Mouse (Mus musculus): Measurements from ENCODE around the gene Zfp366. TPM values are rescaled to one million over a fixed set of nuclear protein-coding genes. Genes with fewer than 3 reads are reported as not detected.

Zfp366 gene
- polyA plus RNA-seq (2015; fragmentation: Nextera tagmentation; extraction: Ambion mirVana): 0.98 and 1.2 TPM in 2 replicates

- H3K27me3 ChIP-seq (ENCODE audit: insufficient read depth, low read length): no peaks in the 10 kb centered on the region
- H3K4me1 ChIP-seq (replicated peaks; ENCODE audit: insufficient read depth, low read length): peaks cover 9% of the 10 kb centered on the region; the same call in 1 of the 2 replicates
- 33% methylated on average over 11 of the region's 11 CpGs for WGBS
- peak within 1 kb of the TSS; percentile 37; the same call in 1 of the 2 replicates for H3K9ac ChIP-seq (ENCODE audit: low read depth, low read length)
- peak; percentile 54 for DNase-seq (ENCODE audit: low spot score)
- H3K9me3 ChIP-seq (replicated peaks; ENCODE audit: low read length): no peaks in the 10 kb centered on the region
- TF ChIP-seq CTCF (IDR thresholded peaks at IDR 0.05; ENCODE audit: low read depth): no peak; the same call in 1 of the 2 replicates
- H3K27ac ChIP-seq: peak within 1 kb of the TSS; percentile 20; the same call in 1 of the 2 replicates
- H3K4me3 ChIP-seq (replicated peaks; ENCODE audit: low read depth, low read length): peak within 1 kb of the TSS; percentile 19
- H3K4me2 ChIP-seq (ENCODE audit: low read length): peak within 1 kb of the TSS; percentile 44
- no peaks in the 10 kb centered on the region for H3K36me3 ChIP-seq (ENCODE audit: insufficient read depth, low read length)
- ATAC-seq (replicated peaks; ENCODE audit: low FRiP score, low read depth): no peak
Measured at GRCm38 (mm10) chr13:99184155-99184886, at the start of gene Zfp366. Gene Zfp366, plus strand, starts transcription at chr13:99184823.

- no peak for TF ChIP-seq CTCF (IDR thresholded peaks at IDR 0.05; ENCODE audit: low read depth)
- DNase-seq (ENCODE audit: low spot score): no peak
- H3K9me3 ChIP-seq (replicated peaks; ENCODE audit: low read length): no peaks in the 10 kb centered on the region
- H3K4me3 ChIP-seq (replicated peaks; ENCODE audit: low read depth, low read length): no peak overlapping the region
- no peak overlapping the region for H3K4me2 ChIP-seq (ENCODE audit: low read length)
- H3K27ac ChIP-seq: no peak overlapping the region
- ATAC-seq (replicated peaks; ENCODE audit: low FRiP score, low read depth): no peak
- H3K9ac ChIP-seq (ENCODE audit: low read depth, low read length): no peak overlapping the region
- H3K4me1 ChIP-seq (replicated peaks; ENCODE audit: insufficient read depth, low read length): no peaks in the 10 kb centered on the region
- WGBS: 76% methylated on average over 12 of the region's 12 CpGs
- no peaks in the 10 kb centered on the region for H3K36me3 ChIP-seq (ENCODE audit: insufficient read depth, low read length)
- no peaks in the 10 kb centered on the region for H3K27me3 ChIP-seq (ENCODE audit: insufficient read depth, low read length)
Measured at GRCm38 (mm10) chr13:99138351-99139255, 46.0 kb upstream of the Zfp366 start.

- Histone ChIP-seq H3K4me3 (replicated peaks; ENCODE audit: low read depth, low read length) (no peak overlapping the region), H3K4me2 (ENCODE audit: low read length) (no peak overlapping the region), H3K9me3 (replicated peaks; ENCODE audit: low read length) (no peaks in the 10 kb centered on the region), H3K27ac (no peak overlapping the region), H3K4me1 (replicated peaks; ENCODE audit: insufficient read depth, low read length) (no peaks in the 10 kb centered on the region), H3K9ac (ENCODE audit: low read depth, low read length) (no peak overlapping the region), H3K27me3 (ENCODE audit: insufficient read depth, low read length) (no peaks in the 10 kb centered on the region), H3K36me3 (ENCODE audit: insufficient read depth, low read length) (no peaks in the 10 kb centered on the region)
- no peak for ATAC-seq (replicated peaks; ENCODE audit: low FRiP score, low read depth)
- DNase-seq (ENCODE audit: low spot score): no peak
- no peak for TF ChIP-seq CTCF (IDR thresholded peaks at IDR 0.05; ENCODE audit: low read depth)
- WGBS: 43% methylated on average over 13 of the region's 13 CpGs
Measured at GRCm38 (mm10) chr13:99146355-99146871, 38.2 kb upstream of the Zfp366 start.

GRCm38 (mm10) chr13:99147645-99148111 lies 36.9 kb upstream of the Zfp366 start:
- Histone ChIP-seq H3K4me1 (replicated peaks; ENCODE audit: insufficient read depth, low read length) (peaks cover 4% of the 10 kb centered on the region; the same call in 1 of the 2 replicates), H3K36me3 (ENCODE audit: insufficient read depth, low read length) (no peaks in the 10 kb centered on the region), H3K27me3 (ENCODE audit: insufficient read depth, low read length) (no peaks in the 10 kb centered on the region), H3K27ac (no peak overlapping the region), H3K4me2 (ENCODE audit: low read length) (no peak overlapping the region), H3K9me3 (replicated peaks; ENCODE audit: low read length) (no peaks in the 10 kb centered on the region), H3K9ac (ENCODE audit: low read depth, low read length) (no peak overlapping the region), H3K4me3 (replicated peaks; ENCODE audit: low read depth, low read length) (no peak overlapping the region)
- no peak for DNase-seq (ENCODE audit: low spot score)
- ATAC-seq (replicated peaks; ENCODE audit: low FRiP score, low read depth): no peak
- TF ChIP-seq CTCF (IDR thresholded peaks at IDR 0.05; ENCODE audit: low read depth): no peak
- WGBS: 74% methylated on average over 6 of the region's 6 CpGs

- Histone ChIP-seq H3K36me3 (ENCODE audit: insufficient read depth, low read length) (no peaks in the 10 kb centered on the region), H3K4me2 (ENCODE audit: low read length) (no peak overlapping the region), H3K27me3 (ENCODE audit: insufficient read depth, low read length) (no peaks in the 10 kb centered on the region), H3K9ac (ENCODE audit: low read depth, low read length) (no peak overlapping the region), H3K4me1 (replicated peaks; ENCODE audit: insufficient read depth, low read length) (peaks cover 7% of the 10 kb centered on the region; the same call in 1 of the 2 replicates), H3K27ac (no peak overlapping the region), H3K4me3 (replicated peaks; ENCODE audit: low read depth, low read length) (no peak overlapping the region), H3K9me3 (replicated peaks; ENCODE audit: low read length) (no peaks in the 10 kb centered on the region)
- no peak for DNase-seq (ENCODE audit: low spot score)
- TF ChIP-seq CTCF (IDR thresholded peaks at IDR 0.05; ENCODE audit: low read depth): no peak
- WGBS: 66% methylated on average over 14 of the region's 14 CpGs
- no peak for ATAC-seq (replicated peaks; ENCODE audit: low FRiP score, low read depth)
Measured at GRCm38 (mm10) chr13:99149551-99150305, 34.9 kb upstream of the Zfp366 start.
